Mouse (Mus musculus) left cerebral cortex, adult 2 months (tissue): Measurements from ENCODE around the gene Man1a2. TPM values are rescaled to one million over a fixed set of nuclear protein-coding genes. Genes with fewer than 3 reads are reported as not detected.

Source experiments
- DNase-seq, 2 experiments: peaks; one replicate each; pipeline ENCODE4 v3.0.0; 2021 to 2022; ENCODE audit warnings: low spot score in 2 of 2, mixed read lengths in 1 of 2; ENCODE audit errors: extremely low spot score in 1 of 2
- H3K27ac ChIP-seq: fragments of 200-600 bp; 2 replicates; pipeline ENCODE4 v1.8.1; 2022
- H3K4me3 ChIP-seq: fragments of 200-600 bp; 2 replicates; pipeline ENCODE4 v1.8.1; 2022
- CTCF ChIP-seq: fragments of 200-600 bp; IDR thresholded peaks from 2 replicates; pipeline ENCODE4 v1.8.1; 2022; ENCODE audit warnings: antibody characterized with exemption, mild to moderate bottlenecking, moderate library complexity
- intact Hi-C: fragments of 180-260 bp; cut with DNase I; formaldehyde crosslinking; loops from one replicate; pipeline ENCODE4 v1.15.1; 2025
- total RNA-seq, 2 experiments: library from RNA; stranded (reverse); gene quantifications; 2 replicates each; pipeline ENCODE4 v1.2.3; 2021

Gene Man1a2
- total RNA-seq, 2 experiments from 2014 or later: 166 to 170 TPM

DNA sequence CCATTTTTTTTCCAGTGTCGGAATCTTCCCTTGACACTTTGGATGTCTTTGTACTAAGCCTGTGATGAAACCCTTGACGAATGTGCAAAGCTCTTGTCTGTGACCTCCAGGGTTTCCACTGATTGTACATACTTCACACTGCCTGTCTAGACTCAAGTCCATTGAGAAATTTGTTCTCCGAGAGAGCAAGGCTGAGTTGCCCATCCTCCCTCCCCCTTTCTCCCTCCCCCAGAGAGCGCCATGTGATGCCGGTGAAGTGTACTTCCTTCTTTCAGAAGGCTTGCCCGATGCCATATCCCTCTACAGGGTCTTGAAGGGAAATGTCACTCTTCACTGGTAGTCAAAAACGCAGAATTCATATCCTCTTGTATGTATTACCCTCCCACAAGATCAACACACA, 26.8 kb upstream of the Man1a2 start:
- TF ChIP-seq CTCF: no peak
- intact Hi-C loops: no loop called here
- DNase-seq: no peak

DNA sequence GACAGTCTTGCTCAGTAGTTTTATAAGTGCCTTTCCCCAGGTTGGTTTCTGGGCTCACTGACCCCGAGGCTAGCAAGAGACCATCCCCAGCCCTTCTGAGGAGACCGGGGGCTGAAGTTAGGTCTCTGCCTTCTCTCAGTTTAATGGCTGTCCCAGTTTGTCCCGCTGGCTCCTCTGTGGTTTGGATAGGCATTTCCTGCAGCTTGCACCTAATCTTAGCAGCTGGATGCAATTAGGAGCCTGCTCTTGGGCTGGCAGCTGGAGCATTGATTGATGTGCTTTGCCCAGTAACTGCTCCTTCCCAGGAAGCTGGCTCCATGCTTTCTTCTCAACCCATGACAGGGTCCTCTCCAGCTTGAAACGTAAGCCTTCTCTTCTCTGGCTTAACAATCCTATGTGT, 26.2 kb upstream of the Man1a2 start:
- no peak overlapping the region for H3K4me3 ChIP-seq
- intact Hi-C loops: no loop called here
- TF ChIP-seq CTCF: no peak

More for the DNA sequence above, 26.8 kb upstream of the Man1a2 start:
- no peak overlapping the region for H3K4me3 ChIP-seq
- no peak overlapping the region for H3K27ac ChIP-seq

DNA sequence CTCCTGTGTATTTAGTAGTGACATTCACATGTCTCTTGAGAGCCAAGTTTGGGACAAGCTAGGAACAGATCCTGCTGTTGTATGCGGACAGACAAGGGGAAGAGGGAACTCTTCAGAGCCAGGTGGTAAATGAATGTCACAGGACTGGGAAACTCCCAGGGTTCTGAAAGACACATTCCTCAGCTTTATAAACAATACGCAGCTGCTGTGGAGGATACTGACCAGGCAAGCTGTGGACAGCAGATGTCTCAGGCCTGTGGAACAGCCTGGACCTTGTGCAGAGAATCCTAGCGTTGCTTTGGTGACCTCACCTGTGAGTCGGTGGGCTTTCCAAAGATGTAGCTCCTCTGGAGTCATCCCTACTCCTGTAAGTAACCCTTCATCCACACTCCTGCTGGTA, 21.8 kb upstream of the Man1a2 start:
- intact Hi-C loops: no loop called here

More for the DNA sequence above, 26.2 kb upstream of the Man1a2 start:
- DNase-seq: no peak
- H3K27ac ChIP-seq: no peak overlapping the region

DNA sequence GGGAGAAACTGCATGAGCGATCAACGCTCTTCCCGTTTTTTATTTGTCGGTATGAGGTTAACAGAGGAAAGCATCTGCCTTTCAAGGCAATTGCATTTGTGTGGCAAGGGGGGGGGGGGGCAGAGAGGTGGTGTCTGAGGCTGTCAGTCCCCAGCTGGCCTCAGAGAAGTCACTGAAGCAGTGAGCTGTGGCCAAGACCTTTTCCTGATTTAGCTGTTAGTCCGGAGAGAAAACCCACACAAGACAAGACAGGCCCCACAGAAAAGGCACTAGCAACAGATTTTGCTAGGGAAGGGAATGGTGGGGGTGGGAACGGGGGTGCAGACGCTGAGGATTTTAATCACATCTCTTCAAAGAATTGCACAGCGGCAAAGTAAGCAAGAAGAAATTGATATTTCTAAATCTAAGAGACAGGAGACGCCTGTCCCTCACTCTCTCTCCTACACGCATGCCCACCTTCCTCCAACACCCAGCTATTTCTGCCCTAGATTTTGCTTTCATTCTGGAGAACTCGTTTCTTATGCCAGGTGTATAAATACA, 19.9 kb upstream of the Man1a2 start:
- intact Hi-C loops: loop anchor here (1.0 to 2.0 kb wide), 2 partner anchors 20 to 23 kb away; partner anchors contain the start of gene Man1a2
- H3K27ac ChIP-seq: peak overlapping the region; percentile 63
- H3K4me3 ChIP-seq: no peak overlapping the region
- TF ChIP-seq CTCF: no peak
- peak in 1 of 2 experiments; percentile 31 for DNase-seq

More for the DNA sequence above, 21.8 kb upstream of the Man1a2 start:
- no peak for DNase-seq
- no peak overlapping the region for H3K4me3 ChIP-seq
- H3K27ac ChIP-seq: no peak overlapping the region; the same call in 1 of the 2 replicates
- no peak for TF ChIP-seq CTCF

DNA sequence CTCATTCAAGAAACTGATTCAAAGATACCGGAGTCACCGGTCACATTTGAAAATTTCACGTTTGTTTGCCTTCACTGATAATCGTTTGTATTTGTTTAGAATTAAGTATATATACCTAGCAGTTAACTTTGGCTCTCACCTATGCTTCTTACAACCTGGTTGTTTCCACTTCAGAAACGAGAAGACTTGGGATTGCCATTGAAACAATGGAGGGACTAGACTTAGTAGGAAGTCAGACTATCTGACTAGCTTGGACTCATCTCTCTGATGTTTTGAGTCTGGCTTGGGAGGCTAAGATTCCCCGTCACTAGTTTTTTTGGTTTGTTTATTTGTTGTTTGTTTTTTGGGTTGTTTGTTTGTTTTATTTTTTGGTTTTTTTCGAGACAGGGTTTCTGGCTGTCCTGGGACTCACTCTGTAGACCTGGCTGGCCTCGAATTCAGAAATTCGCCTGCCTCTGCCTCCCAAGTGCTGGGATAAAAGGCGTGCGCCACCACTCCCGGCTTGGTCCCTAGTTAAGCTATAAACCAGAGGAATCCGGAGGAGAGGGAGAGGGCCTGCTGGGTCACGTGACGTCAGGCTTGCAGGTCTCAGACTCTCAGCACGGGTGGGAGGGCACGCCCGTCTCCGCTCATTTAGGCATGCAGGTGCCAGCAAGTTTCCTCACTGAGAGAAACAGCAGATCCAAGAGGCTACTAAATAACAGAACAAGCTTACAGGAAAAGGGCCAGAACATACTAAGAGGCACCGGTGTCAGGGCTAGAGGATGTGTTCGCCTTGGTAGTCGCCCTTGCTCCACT, 18.7 kb upstream of the Man1a2 start:
- no peak for TF ChIP-seq CTCF
- H3K27ac ChIP-seq: peak overlapping the region; percentile 63
- intact Hi-C loops: loop anchor here (2.0 kb wide), 1 partner anchor 19 kb away; the partner anchor contains the start of gene Man1a2

DNA sequence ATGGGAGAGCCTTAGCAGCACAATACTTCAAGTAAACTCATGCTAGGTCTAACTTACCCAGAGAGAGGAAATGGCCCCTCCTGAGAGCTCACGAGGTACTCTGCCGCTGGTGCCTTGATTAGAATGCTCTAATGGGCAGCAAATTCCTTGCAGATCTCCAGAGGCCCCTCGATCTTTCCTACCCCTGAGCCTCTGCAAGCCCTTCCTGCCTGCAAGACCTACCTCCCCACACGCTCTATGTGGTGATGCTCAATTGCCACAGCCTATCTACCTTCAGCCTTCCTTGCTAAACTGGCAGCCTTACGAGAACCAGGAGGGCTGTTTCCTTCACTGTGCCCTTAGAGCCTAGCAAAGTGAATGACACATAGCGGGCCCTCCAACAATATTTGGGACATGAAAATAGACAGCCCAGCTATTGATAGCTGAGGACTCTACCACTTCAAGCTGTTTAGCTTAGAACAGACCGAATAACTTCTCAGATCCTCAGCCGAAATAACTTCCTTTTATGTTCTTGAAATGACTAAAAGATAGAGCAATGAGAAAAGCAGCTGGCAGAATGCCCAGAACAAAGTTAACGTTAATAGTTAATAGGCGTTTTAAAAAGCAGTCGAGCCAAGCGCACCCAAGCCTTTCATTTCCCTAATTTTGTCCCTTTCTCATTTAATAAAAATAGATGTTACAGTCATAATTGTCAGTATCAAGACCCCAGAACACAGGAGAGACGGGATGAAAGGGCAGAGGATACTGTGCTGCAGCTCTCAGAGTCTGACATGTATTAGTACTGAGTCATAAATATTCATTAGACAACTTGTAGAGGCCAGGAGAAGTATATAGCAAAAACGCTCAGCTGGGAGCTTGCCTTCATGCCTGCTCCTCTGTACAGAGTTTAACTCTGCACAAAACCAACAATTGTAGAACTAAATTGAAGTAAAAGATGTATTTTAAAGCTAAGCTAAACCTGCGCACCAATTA, 17.9 kb upstream of the Man1a2 start:
- intact Hi-C loops: no loop called here
- no peak overlapping the region for H3K4me3 ChIP-seq
- H3K27ac ChIP-seq: 0 out of 2 replicates have a peak overlapping the region, but pooled peaks have one; percentile 19
- TF ChIP-seq CTCF: no peak
- DNase-seq: peak in 1 of 2 experiments; percentile 40

More for the DNA sequence above, 18.7 kb upstream of the Man1a2 start:
- no peak overlapping the region for H3K4me3 ChIP-seq
- no peak for DNase-seq

DNA sequence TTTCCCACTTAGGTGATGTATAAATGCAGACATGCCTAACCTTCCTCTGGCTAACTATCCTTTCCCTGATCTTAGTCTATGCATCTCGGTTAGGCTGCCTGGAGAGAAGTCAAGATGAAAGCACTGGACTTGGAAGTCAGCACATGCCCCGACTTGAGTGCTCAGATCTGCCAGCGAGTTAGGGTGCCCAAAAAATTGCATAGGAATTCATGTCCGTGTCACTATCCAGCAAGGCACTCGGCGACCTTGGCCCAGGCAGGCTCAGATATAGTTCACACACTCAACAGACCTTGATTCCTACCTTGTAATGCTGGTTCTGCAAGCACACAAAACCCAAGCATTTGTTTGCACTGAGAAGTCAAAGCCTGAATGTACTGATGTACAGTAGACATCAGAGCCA, 3.4 kb upstream of the Man1a2 start:
- no peak for DNase-seq
- H3K27ac ChIP-seq: no peak overlapping the region
- intact Hi-C loops: loop anchor here (5.0 to 10.0 kb wide), 3 partner anchors 101 to 504 kb away; no protein-coding TSS in a partner anchor
- TF ChIP-seq CTCF: no peak
- H3K4me3 ChIP-seq: no peak overlapping the region

DNA sequence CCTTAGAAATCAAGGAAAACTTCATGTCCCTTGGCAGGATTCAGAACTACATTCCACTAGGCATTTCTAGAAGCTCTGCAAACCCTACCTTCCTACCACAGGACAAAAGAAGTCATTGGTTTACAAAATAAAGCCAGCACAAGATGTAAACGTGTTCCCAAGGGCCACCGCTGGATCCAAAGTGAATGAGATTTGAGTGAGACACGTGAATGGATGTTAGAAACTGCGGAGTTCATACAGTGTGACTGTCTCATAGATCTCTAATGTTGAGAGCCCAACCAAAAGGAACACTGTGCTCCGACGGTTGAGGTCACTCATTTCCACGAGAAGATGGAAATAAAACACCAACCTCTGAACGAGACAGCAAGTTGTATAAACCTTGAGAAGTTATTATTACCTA, 1.5 kb upstream of the Man1a2 start:
- intact Hi-C loops: loop anchor here (5.0 to 10.0 kb wide), 3 partner anchors 99 to 502 kb away; no protein-coding TSS in a partner anchor
- H3K27ac ChIP-seq: no peak overlapping the region; the same call in 1 of the 2 replicates
- no peak for TF ChIP-seq CTCF
- no peak for DNase-seq
- H3K4me3 ChIP-seq: no peak overlapping the region

DNA sequence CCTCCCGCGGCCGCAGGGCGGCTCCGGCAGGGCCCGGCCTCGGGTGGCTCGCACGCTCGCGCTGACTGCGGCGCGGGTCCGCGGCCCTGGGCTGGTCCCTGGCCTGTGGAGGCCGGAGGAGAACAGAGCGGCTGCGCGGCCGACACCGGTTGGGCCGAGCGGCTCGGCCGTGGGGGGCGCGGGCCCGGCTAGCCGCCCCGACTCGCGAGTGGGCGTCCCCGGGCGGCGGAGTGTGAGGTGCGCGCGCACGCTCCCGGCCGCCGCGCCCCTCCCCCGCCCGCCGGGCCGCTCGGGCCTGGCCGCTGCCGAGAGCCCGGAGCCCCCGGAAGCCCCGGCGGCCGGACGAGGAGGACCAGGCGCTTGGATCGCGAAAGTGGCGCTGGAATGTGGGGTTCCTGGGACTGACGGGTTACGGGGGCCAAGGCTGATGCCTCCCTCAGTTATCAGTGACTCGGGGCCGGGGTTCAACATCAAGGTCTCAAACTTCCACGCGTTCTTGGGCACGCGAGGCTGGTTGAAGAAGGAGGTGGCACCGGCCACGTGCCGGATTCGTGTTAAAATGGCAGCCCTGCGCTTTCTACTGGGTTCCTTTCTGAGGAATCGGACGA, 564 bp upstream of the Man1a2 start:
- intact Hi-C loops: loop anchor here (2.0 to 10.0 kb wide), 5 partner anchors 19 to 501 kb away; no protein-coding TSS in a partner anchor
- Histone ChIP-seq H3K27ac (peak overlapping the region; percentile 95), H3K4me3 (peak overlapping the region; percentile 99)
- DNase-seq: peak; percentile 75
- no peak for TF ChIP-seq CTCF

DNA sequence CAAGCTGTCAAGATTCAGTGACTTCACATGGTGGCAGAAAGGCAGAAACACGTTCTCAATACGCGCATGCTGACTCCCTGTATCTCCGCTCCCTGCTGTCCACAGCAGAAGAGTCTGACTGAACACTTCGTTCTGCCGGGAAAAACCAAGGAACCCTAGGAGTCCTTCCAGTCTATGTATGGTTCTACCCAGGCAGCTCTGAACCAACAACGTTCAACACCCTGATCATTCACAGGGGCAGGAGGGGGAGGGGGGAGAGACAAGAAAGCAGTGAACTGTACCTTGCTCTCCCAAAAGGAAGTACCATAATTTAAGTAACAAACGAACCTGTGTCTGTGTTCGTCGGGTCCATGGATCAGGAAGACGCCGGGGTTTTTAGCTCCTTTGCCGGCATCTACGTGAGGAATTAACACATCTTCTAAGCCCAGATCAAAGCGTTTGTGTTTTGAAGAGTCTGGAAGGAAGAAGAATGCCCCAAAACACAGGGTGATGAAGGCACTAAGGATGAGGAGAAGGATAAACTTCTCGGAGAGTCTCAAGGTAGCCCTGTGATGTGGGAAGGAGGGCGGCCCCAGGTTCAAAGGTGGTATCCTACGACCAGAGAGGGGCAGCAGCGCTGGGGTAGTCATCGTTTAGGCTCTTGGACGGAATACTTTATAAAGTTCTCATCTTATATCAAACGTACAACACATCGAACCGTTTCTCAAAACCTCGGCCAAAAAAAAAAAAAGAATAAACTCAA, 898 bp downstream of the Man1a2 start:
- DNase-seq: peak in 1 of 2 experiments; percentile 36
- H3K4me3 ChIP-seq: peak overlapping the region; percentile 99
- peak overlapping the region; percentile 95 for H3K27ac ChIP-seq
- intact Hi-C loops: loop anchor here (2.0 to 10.0 kb wide), 7 partner anchors 20 to 500 kb away; partner anchors contain the start of gene Tent5c
- TF ChIP-seq CTCF: no peak
